In the genomic region with DNA sequence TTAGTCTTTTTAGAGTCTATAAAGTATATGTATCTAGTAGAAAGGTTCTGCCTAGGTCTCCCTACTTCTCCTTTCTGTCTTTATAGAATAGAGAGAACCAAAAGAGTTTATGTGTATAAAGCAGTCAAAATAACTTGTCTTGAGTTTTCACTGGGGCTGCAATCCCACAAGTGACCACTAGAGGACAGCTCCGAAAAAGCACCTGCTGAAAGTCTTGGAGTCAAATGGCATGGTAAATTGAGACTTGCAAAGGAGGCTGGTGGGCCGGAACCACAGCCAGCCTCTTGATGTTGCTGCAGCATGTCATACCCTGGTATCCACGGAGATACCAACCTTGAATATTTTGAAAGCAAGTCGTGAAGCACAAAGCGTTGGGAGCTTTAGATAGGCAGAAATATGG, we compare ENCODE assay signal across 10 mouse cellular contexts. TPM values are rescaled to one million over a fixed set of nuclear protein-coding genes. Genes with fewer than 3 reads are reported as not detected.
DNase-seq lines count a peak whose midpoint lies in the region; ATAC-seq and TF ChIP-seq lines count a peak whose summit lies in the region.
"Had no signal": no experiment of that assay in that cellular context is flagged by ENCODE, and none has a peak within 500 bp of the region (broad histone marks: within the 10 kb centered on the region; RNA-seq: fewer than 3 reads in every experiment).

No protein-coding gene starts in this region.

- H3K9ac ChIP-seq in hindbrain, postnatal 0 days (replicated peaks; ENCODE audit: low read length) = no peak overlapping the region
- no peak overlapping the region for H3K9ac ChIP-seq in liver, embryonic 14.5 days (replicated peaks)
- H3K9ac ChIP-seq: midbrain, embryonic 12.5 days had no signal

- no peak for TF ChIP-seq EP300 in liver, embryonic 14.5 days (IDR thresholded peaks at IDR 0.05; ENCODE audit: low read depth)

- no peaks in the 10 kb centered on the region for H3K4me1 ChIP-seq in hindbrain, postnatal 0 days (ENCODE audit: insufficient read depth, low read length)
- H3K4me1 ChIP-seq in liver, embryonic 14.5 days (replicated peaks; ENCODE audit: control insufficient read depth in 2 of 2, insufficient read depth in 2 of 2, low read length in 1 of 2) = peaks cover 0 to 11% of the 10 kb centered on the region in 2 experiments; a peak in 3 of 4 replicates
- H3K4me1 ChIP-seq: midbrain, embryonic 12.5 days had no signal

- no peak overlapping the region for H3K4me3 ChIP-seq in hindbrain, postnatal 0 days (ENCODE audit: low read length)
- no peak overlapping the region for H3K4me3 ChIP-seq in liver, embryonic 14.5 days (ENCODE audit: insufficient read depth in 1 of 2, low read depth in 2 of 2, low read length in 2 of 2)
- H3K4me3 ChIP-seq: midbrain, embryonic 12.5 days had no signal

- TF ChIP-seq CTCF in hindbrain, postnatal 0 days (IDR thresholded peaks at IDR 0.05; ENCODE audit: low read depth) = peak; percentile 86
- peak; percentile 82 for TF ChIP-seq CTCF in liver, embryonic 14.5 days (IDR thresholded peaks at IDR 0.05; ENCODE audit: low read depth)

- no peaks in the 10 kb centered on the region for H3K36me3 ChIP-seq in hindbrain, postnatal 0 days (ENCODE audit: insufficient read depth, low read length)
- no peaks in the 10 kb centered on the region for H3K36me3 ChIP-seq in liver, embryonic 14.5 days (replicated peaks; ENCODE audit: control insufficient read depth, insufficient read depth, low read depth)
- H3K36me3 ChIP-seq: midbrain, embryonic 12.5 days had no signal

- no peak overlapping the region for H3K4me2 ChIP-seq in hindbrain, postnatal 0 days (ENCODE audit: low read depth, low read length)
- no peak overlapping the region for H3K4me2 ChIP-seq in liver, embryonic 14.5 days (ENCODE audit: low read depth)
- H3K4me2 ChIP-seq: midbrain, embryonic 12.5 days had no signal

- WGBS in hindbrain, postnatal 0 days = 28% methylated on average over 5 of the region's 5 CpGs
- 17% methylated on average over 5 of the region's 5 CpGs for WGBS in liver, embryonic 14.5 days (ENCODE audit: insufficient replicate concordance)

- no peaks in the 10 kb centered on the region for H3K9me3 ChIP-seq in hindbrain, postnatal 0 days (ENCODE audit: low read length)
- no peaks in the 10 kb centered on the region for H3K9me3 ChIP-seq in liver, embryonic 14.5 days (ENCODE audit: control insufficient read depth, low read length)
- H3K9me3 ChIP-seq: midbrain, embryonic 12.5 days had no signal

- H3K27me3 ChIP-seq in hindbrain, postnatal 0 days (ENCODE audit: insufficient read depth, low read length) = no peaks in the 10 kb centered on the region
- no peaks in the 10 kb centered on the region for H3K27me3 ChIP-seq in liver, embryonic 14.5 days (ENCODE audit: control insufficient read depth, insufficient read depth, low read length)
- H3K27me3 ChIP-seq: midbrain, embryonic 12.5 days had no signal

- ATAC-seq in hindbrain, postnatal 0 days = no peak
- ATAC-seq in liver, embryonic 14.5 days (ENCODE audit: insufficient read depth) = no peak
- ATAC-seq in erythroblast, adult 5-6 weeks (replicated peaks; ENCODE audit: low FRiP score, poor library complexity, severe bottlenecking) = no peak

- peak; percentile 28 to 67 for DNase-seq in left cerebral cortex, adult 18-20 months (ENCODE audit: low spot score in 2 of 2)
- no peak for DNase-seq in left cerebral cortex, adult 11 months (ENCODE audit: low spot score)
- DNase-seq in MN1 (ENCODE audit: low spot score) = peak; percentile 22
- peak; percentile 4 for DNase-seq in cerebellum, adult 9-11 months
- DNase-seq in hindbrain, postnatal 0 days (ENCODE audit: low spot score) = peak; percentile 63
- DNase-seq in liver, embryonic 14.5 days (ENCODE audit: low read depth in 3 of 3, low spot score in 3 of 3) = no peak
- DNase-seq in right cerebral cortex, postnatal 25 days = peak; percentile 17

- no peak overlapping the region for H3K27ac ChIP-seq in hindbrain, postnatal 0 days
- no peak overlapping the region for H3K27ac ChIP-seq in liver, embryonic 14.5 days
- H3K27ac ChIP-seq: midbrain, embryonic 12.5 days had no signal

RNA-seq across cellular contexts. Expression of a gene that starts 17.7 kb away (rescaled TPM):
- not detected for total RNA-seq in left cerebral cortex, adult 18-20 months (2021)
- 0.07 and 0.31 TPM in 2 replicates for total RNA-seq in hindbrain, postnatal 0 days (2014; rRNA removed)
- polyA plus RNA-seq in hindbrain, postnatal 0 days (2015; fragmentation: Nextera tagmentation; extraction: Ambion mirVana) = 0.60 and 1.3 TPM in 2 replicates
- 1.2 and 1.7 TPM in 2 replicates for polyA plus RNA-seq in liver, embryonic 14.5 days (2012; rRNA removed)
- polyA plus RNA-seq in liver, embryonic 14.5 days (2014; fragmentation: Nextera tagmentation; extraction: Ambion mirVana) = 8.9 and 10.0 TPM in 2 replicates
- not detected in 2 replicates for total RNA-seq in erythroblast, adult 5-6 weeks (2015; ENCODE audit: low replicate concordance)
- total RNA-seq in erythroblast, adult 5-6 weeks (2017; ENCODE audit: low replicate concordance) = not detected in 2 replicates

RNA-seq across cellular contexts. Expression of a gene that starts 21.2 kb away (rescaled TPM):
- total RNA-seq in left cerebral cortex, adult 18-20 months (2021) = not detected
- not detected in 2 replicates for total RNA-seq in hindbrain, postnatal 0 days (2014; rRNA removed)
- polyA plus RNA-seq in hindbrain, postnatal 0 days (2015; fragmentation: Nextera tagmentation; extraction: Ambion mirVana) = not detected in 2 replicates
- not detected in 2 replicates for polyA plus RNA-seq in liver, embryonic 14.5 days (2012; rRNA removed)
- not detected in 2 replicates for polyA plus RNA-seq in liver, embryonic 14.5 days (2014; fragmentation: Nextera tagmentation; extraction: Ambion mirVana)
- not detected in 2 replicates for total RNA-seq in erythroblast, adult 5-6 weeks (2015; ENCODE audit: low replicate concordance)
- total RNA-seq in erythroblast, adult 5-6 weeks (2017; ENCODE audit: low replicate concordance) = 0.70 and 0.77 TPM in 2 replicates
- total RNA-seq: gastrocnemius, postnatal 4 days had no signal
- polyA plus RNA-seq: midbrain, embryonic 12.5 days had no signal

Comparison
In these comparisons a context has a peak if more than half of its experiments do, and no peak if none do; other contexts are left out.
1. DNase-seq: peak in left cerebral cortex, adult 18-20 months (2 of 2), MN1 (single experiment), cerebellum, adult 9-11 months (single experiment), hindbrain, postnatal 0 days (single experiment) and right cerebral cortex, postnatal 25 days (single experiment); none in left cerebral cortex, adult 11 months (single experiment) and liver, embryonic 14.5 days (0 of 3).